Mouse (Mus musculus): Measurements from ENCODE around the gene Smap1. TPM values are rescaled to one million over a fixed set of nuclear protein-coding genes. Genes with fewer than 3 reads are reported as not detected.
"Not testable (repeated sequence)": the region's sequence is repeated elsewhere in the genome, so short reads cannot be mapped to it uniquely, and the experiment has no call there.

The Smap1 gene
- polyA plus RNA-seq (2012; rRNA removed) (84.6 and 101 TPM in 2 replicates), polyA plus RNA-seq (2014; fragmentation: Nextera tagmentation; extraction: Ambion mirVana) (57.9 and 59.3 TPM in 2 replicates)

DNA sequence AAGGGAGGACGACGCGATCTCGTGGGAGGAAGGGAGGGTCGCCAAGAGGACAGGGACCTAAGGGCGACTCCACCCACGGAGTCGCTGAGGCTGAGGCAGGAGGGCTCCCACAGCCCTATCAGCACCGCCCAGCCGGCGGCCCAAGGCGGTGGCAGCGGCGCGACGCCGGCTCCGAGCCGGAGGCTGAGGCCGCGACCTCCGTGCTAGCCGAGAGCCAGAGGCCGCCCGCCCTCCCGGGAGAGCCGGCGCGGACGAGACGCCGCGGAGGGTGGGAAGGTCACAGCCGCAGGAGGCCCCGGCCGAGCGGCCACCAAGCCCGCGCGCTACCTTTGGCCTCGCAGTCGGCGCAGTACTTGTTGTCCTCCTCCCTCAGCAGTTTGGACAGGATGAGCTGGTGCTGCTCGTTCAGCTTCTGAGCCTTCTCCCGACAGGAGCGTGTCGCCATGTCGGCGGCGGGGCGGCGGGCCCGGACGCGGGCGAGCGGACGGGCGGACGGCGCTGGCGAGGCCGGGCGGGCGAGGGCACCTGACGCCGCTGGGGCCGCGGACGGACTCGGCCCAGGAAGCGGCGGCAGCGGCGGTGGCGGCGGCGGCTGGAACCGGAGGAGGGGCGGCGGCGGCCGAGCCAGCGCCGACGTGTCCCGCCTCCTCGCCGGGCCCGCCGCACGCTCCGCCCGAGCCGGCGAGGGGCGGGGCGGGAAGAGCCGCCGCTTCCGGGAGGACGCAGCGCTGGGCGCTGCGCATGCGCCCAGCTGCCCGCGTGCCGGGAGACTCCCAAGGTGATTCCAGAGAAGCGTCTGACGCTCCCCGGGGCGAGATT lies at the start of gene Smap1:
Gene Smap1 (minus strand): TSS at position 607 of the 819 bp plus-strand sequence.
- DNase-seq (ENCODE audit: low spot score) (peak; percentile 85), ATAC-seq (ENCODE audit: low FRiP score, low read depth) (peak; percentile 93)
- Histone ChIP-seq H3K4me2 (replicated peaks; ENCODE audit: low read depth, low read length, severe bottlenecking) (peak within 1 kb of the TSS; percentile 73), H3K9me3 (ENCODE audit: control insufficient read depth, low read length) (no peaks in the 10 kb centered on the region), H3K9ac (ENCODE audit: low read depth, low read length, severe bottlenecking) (peak within 1 kb of the TSS; percentile 94), H3K36me3 (ENCODE audit: control insufficient read depth, insufficient read depth, low read length) (no peaks in the 10 kb centered on the region), H3K27me3 (ENCODE audit: control insufficient read depth, insufficient read depth, low read length) (no peaks in the 10 kb centered on the region), H3K4me1 (ENCODE audit: control insufficient read depth, insufficient read depth, low read length) (peaks cover 20% of the 10 kb centered on the region), H3K27ac (replicated peaks; ENCODE audit: low read depth, low read length) (peak within 1 kb of the TSS; percentile 84), H3K4me3 (replicated peaks; ENCODE audit: low read length) (peak within 1 kb of the TSS; percentile 98)
- WGBS: under 1% methylated on average over 64 of the region's 113 CpGs
- no peak for TF ChIP-seq POLR2A (IDR thresholded peaks at IDR 0.05; ENCODE audit: borderline replicate concordance, extremely low read depth, insufficient read depth, insufficient read length)

DNA sequence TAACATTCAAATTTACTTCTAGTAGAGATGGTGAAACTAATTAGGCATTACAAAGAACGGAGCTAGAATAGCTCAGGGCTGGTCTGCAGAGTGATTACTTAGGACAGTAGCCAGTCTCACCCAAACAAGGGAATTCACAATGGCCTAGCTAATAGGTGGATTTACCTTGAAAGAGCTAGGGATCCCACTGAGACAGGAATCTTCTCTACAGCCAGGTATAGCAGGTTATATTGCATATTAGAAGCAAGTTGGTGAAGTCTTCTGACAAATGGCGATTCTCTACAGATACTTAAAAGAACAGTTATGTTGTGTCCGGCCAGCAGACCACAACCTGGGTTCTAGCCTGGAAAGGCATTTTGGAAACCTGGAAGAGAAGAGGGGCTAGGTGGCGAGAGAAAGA lies 49.0 kb upstream of the Smap1 start:
- not testable (repeated sequence) for ATAC-seq (ENCODE audit: low FRiP score, low read depth); H3K4me3 ChIP-seq (replicated peaks; ENCODE audit: low read length); H3K9ac ChIP-seq (ENCODE audit: low read depth, low read length, severe bottlenecking); DNase-seq (ENCODE audit: low spot score); H3K36me3 ChIP-seq (ENCODE audit: control insufficient read depth, insufficient read depth, low read length); H3K27ac ChIP-seq (replicated peaks; ENCODE audit: low read depth, low read length); H3K4me1 ChIP-seq (ENCODE audit: control insufficient read depth, insufficient read depth, low read length); H3K27me3 ChIP-seq (ENCODE audit: control insufficient read depth, insufficient read depth, low read length); H3K4me2 ChIP-seq (replicated peaks; ENCODE audit: low read depth, low read length, severe bottlenecking); H3K9me3 ChIP-seq (ENCODE audit: control insufficient read depth, low read length)
- 76% methylated on average over 3 of the region's 4 CpGs for WGBS

DNA sequence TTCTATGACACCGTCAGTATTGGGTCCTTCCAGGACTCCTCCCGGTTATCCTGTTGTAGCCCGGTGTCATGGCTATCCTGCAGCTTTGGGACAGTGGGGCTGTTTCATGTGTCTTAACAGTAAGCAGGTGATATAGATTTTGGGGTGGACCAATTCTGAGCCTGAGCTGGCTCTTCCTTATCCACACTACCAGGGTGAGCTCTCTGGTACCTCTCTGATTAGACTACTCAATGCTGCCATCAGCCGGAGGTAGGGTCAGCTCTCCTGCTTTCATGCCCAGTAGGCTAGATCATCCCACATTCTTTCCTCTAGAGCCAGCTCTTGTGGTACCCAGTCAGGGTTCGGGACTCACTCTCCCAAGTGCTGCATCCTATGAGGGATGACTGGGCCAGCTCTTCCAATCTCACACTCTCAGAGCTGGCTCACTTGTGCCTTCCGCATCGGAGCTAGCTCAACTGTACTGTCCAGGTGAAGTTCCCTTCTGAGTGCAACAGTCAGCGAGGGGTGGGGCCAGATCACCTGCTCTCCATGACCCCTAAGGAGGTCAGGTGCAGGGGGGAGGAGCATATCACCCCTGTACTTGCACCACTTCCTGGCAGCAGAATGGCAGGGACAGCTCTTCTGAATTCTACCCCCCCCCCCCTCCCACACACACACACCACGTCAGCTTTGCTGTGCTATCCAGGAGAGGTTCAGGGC lies 46.1 kb upstream of the Smap1 start:
- TF ChIP-seq POLR2A (IDR thresholded peaks at IDR 0.05; ENCODE audit: borderline replicate concordance, extremely low read depth, insufficient read depth, insufficient read length): no peak
- Histone ChIP-seq H3K9me3 (ENCODE audit: control insufficient read depth, low read length) (no peaks in the 10 kb centered on the region), H3K4me2 (replicated peaks; ENCODE audit: low read depth, low read length, severe bottlenecking) (no peak overlapping the region), H3K9ac (ENCODE audit: low read depth, low read length, severe bottlenecking) (no peak overlapping the region), H3K36me3 (ENCODE audit: control insufficient read depth, insufficient read depth, low read length) (no peaks in the 10 kb centered on the region), H3K27me3 (ENCODE audit: control insufficient read depth, insufficient read depth, low read length) (no peaks in the 10 kb centered on the region), H3K4me1 (ENCODE audit: control insufficient read depth, insufficient read depth, low read length) (no peaks in the 10 kb centered on the region), H3K27ac (replicated peaks; ENCODE audit: low read depth, low read length) (no peak overlapping the region), H3K4me3 (replicated peaks; ENCODE audit: low read length) (no peak overlapping the region)
- WGBS: 88% methylated on average over 9 of the region's 9 CpGs
- no peak for ATAC-seq (ENCODE audit: low FRiP score, low read depth)
- no peak for DNase-seq (ENCODE audit: low spot score)

DNA sequence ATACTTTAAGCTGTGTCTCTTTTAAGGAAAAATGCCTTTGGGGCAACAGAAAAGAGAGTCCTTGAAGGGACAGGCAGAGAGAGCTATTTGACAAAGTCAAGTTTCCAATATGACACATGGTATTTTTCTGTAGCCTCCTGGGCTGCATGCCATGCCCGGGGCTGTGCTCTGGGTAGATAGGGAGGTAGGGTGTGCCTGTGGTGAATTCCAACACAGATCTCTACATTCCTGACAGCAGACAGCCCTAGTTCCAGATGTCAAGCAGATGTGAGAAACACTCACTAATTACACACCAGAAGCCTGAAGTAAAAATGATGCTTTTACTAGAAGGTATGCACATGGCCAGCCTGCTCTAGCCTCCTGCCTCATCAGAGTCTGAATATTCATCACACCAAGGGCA lies 44.1 kb upstream of the Smap1 start:
- ATAC-seq (ENCODE audit: low FRiP score, low read depth): no peak
- TF ChIP-seq POLR2A (IDR thresholded peaks at IDR 0.05; ENCODE audit: borderline replicate concordance, extremely low read depth, insufficient read depth, insufficient read length): no peak
- H3K4me1 ChIP-seq (ENCODE audit: control insufficient read depth, insufficient read depth, low read length): no peaks in the 10 kb centered on the region
- no peaks in the 10 kb centered on the region for H3K9me3 ChIP-seq (ENCODE audit: control insufficient read depth, low read length)
- DNase-seq (ENCODE audit: low spot score): peak; percentile 16
- H3K36me3 ChIP-seq (ENCODE audit: control insufficient read depth, insufficient read depth, low read length): no peaks in the 10 kb centered on the region
- H3K27me3 ChIP-seq (ENCODE audit: control insufficient read depth, insufficient read depth, low read length): no peaks in the 10 kb centered on the region
- H3K9ac ChIP-seq (ENCODE audit: low read depth, low read length, severe bottlenecking): no peak overlapping the region
- no peak overlapping the region for H3K27ac ChIP-seq (replicated peaks; ENCODE audit: low read depth, low read length)
- no peak overlapping the region for H3K4me2 ChIP-seq (replicated peaks; ENCODE audit: low read depth, low read length, severe bottlenecking)
- WGBS: 21% methylated on average over 1 of the region's 1 CpGs
- no peak overlapping the region for H3K4me3 ChIP-seq (replicated peaks; ENCODE audit: low read length)

DNA sequence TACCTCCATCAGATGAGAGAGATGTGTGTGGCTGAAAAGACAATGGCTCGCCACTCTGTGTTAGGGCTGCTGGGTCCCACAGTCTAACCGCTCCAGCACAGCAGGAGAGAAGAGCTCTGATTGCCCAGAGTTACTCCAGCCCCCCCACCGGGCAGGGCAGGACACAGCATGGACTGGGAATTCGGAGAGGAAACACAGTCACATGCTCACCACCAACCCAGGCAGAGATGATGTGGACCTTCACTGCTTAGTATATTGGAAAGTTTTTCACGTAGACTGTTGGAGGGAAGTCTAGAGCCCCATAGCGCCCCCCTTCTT lies 37.3 kb upstream of the Smap1 start:
- no peak overlapping the region for H3K9ac ChIP-seq (ENCODE audit: low read depth, low read length, severe bottlenecking)
- no peak overlapping the region for H3K27ac ChIP-seq (replicated peaks; ENCODE audit: low read depth, low read length)
- 12% methylated on average over 6 of the region's 6 CpGs for WGBS
- no peaks in the 10 kb centered on the region for H3K36me3 ChIP-seq (ENCODE audit: control insufficient read depth, insufficient read depth, low read length)
- H3K4me1 ChIP-seq (ENCODE audit: control insufficient read depth, insufficient read depth, low read length): no peaks in the 10 kb centered on the region
- peak overlapping the region; percentile 23 for H3K4me3 ChIP-seq (replicated peaks; ENCODE audit: low read length)
- TF ChIP-seq POLR2A (IDR thresholded peaks at IDR 0.05; ENCODE audit: borderline replicate concordance, extremely low read depth, insufficient read depth, insufficient read length): no peak
- peak overlapping the region; percentile 44 for H3K4me2 ChIP-seq (replicated peaks; ENCODE audit: low read depth, low read length, severe bottlenecking)
- no peaks in the 10 kb centered on the region for H3K27me3 ChIP-seq (ENCODE audit: control insufficient read depth, insufficient read depth, low read length)
- H3K9me3 ChIP-seq (ENCODE audit: control insufficient read depth, low read length): no peaks in the 10 kb centered on the region
- ATAC-seq (ENCODE audit: low FRiP score, low read depth) (no peak), DNase-seq (ENCODE audit: low spot score) (no peak)

All from limb, embryonic 14.5 days (tissue).